Mouse (Mus musculus): Measurements from ENCODE around the gene Gm14305. TPM values are rescaled to one million over a fixed set of nuclear protein-coding genes. Genes with fewer than 3 reads are reported as not detected.
A peak's percentile ranks its signal among the peaks of the same experiment; 100 is the strongest.
"Not testable (repeated sequence)": the region's sequence is repeated elsewhere in the genome, so short reads cannot be mapped to it uniquely, and the experiment has no call there.

Gm14305 gene
- 34.0 and 36.0 TPM in 2 replicates for polyA plus RNA-seq (2014; fragmentation: Nextera tagmentation; extraction: Ambion mirVana)

GRCm38 (mm10) chr2:176708051-176708450 lies at the start of gene Gm14305:
Gene Gm14305 (plus strand): TSS chr2:176708328.
- not testable (repeated sequence) for DNase-seq (ENCODE audit: low spot score); H3K36me3 ChIP-seq (ENCODE audit: control insufficient read depth, insufficient read depth, low read length); H3K4me2 ChIP-seq (replicated peaks; ENCODE audit: low read depth, low read length); H3K27ac ChIP-seq (ENCODE audit: low read depth, low read length); H3K27me3 ChIP-seq (ENCODE audit: control insufficient read depth, insufficient read depth, low read length); H3K9ac ChIP-seq (ENCODE audit: low read depth, low read length); ATAC-seq (ENCODE audit: low FRiP score); H3K9me3 ChIP-seq (ENCODE audit: control insufficient read depth, low read length); H3K4me1 ChIP-seq (replicated peaks; ENCODE audit: control insufficient read depth, insufficient read depth, low read length)
- WGBS = 0% methylated on average over 3 of the region's 6 CpGs
- H3K4me3 ChIP-seq (ENCODE audit: low read depth, low read length) = peak within 1 kb of the TSS; percentile 35

GRCm38 (mm10) chr2:176670222-176670621 lies 37.9 kb upstream of the Gm14305 start, which contains the start of gene Zfp973:
Gene Zfp973 (plus strand): TSS chr2:176670522.
- not testable (repeated sequence) for H3K27ac ChIP-seq (ENCODE audit: low read depth, low read length); ATAC-seq (ENCODE audit: low FRiP score); H3K36me3 ChIP-seq (ENCODE audit: control insufficient read depth, insufficient read depth, low read length); H3K4me2 ChIP-seq (replicated peaks; ENCODE audit: low read depth, low read length); H3K4me3 ChIP-seq (ENCODE audit: low read depth, low read length); H3K27me3 ChIP-seq (ENCODE audit: control insufficient read depth, insufficient read depth, low read length); H3K4me1 ChIP-seq (replicated peaks; ENCODE audit: control insufficient read depth, insufficient read depth, low read length); H3K9ac ChIP-seq (ENCODE audit: low read depth, low read length); H3K9me3 ChIP-seq (ENCODE audit: control insufficient read depth, low read length); DNase-seq (ENCODE audit: low spot score)
- no CpG with 5 or more reads among the region's 6 CpGs for WGBS

Other genes with a start within 250 kb of the Gm14305 start
- 1.9 and 8.7 TPM in 2 replicates for gene Gm14434, start 221.5 kb upstream of the Gm14305 start, polyA plus RNA-seq (2014; fragmentation: Nextera tagmentation; extraction: Ambion mirVana)
- not detected in 2 replicates for gene Zfp967, start 187.3 kb upstream of the Gm14305 start, polyA plus RNA-seq (2014; fragmentation: Nextera tagmentation; extraction: Ambion mirVana)
- 14.2 and 27.4 TPM in 2 replicates for gene Gm14308, start 72.0 kb upstream of the Gm14305 start, polyA plus RNA-seq (2014; fragmentation: Nextera tagmentation; extraction: Ambion mirVana)
- gene Zfp973, start 37.8 kb upstream of the Gm14305 start, polyA plus RNA-seq (2014; fragmentation: Nextera tagmentation; extraction: Ambion mirVana) = 8.9 and 10.6 TPM in 2 replicates
- gene Gm14295, start 90.3 kb downstream of the Gm14305 start, polyA plus RNA-seq (2014; fragmentation: Nextera tagmentation; extraction: Ambion mirVana) = 10.2 and 10.9 TPM in 2 replicates
- not detected in 2 replicates for gene Gm14408, start 122.8 kb downstream of the Gm14305 start, polyA plus RNA-seq (2014; fragmentation: Nextera tagmentation; extraction: Ambion mirVana)
- 10.6 and 12.9 TPM in 2 replicates for gene Gm14296, start 219.5 kb downstream of the Gm14305 start, polyA plus RNA-seq (2014; fragmentation: Nextera tagmentation; extraction: Ambion mirVana)